Mouse (Mus musculus): ENCODE measurements around the gene Zswim3.
"Not testable (repeated sequence)": the region's sequence is repeated elsewhere in the genome, so short reads cannot be mapped to it uniquely, and the experiment has no call there.

Zswim3 gene

DNA sequence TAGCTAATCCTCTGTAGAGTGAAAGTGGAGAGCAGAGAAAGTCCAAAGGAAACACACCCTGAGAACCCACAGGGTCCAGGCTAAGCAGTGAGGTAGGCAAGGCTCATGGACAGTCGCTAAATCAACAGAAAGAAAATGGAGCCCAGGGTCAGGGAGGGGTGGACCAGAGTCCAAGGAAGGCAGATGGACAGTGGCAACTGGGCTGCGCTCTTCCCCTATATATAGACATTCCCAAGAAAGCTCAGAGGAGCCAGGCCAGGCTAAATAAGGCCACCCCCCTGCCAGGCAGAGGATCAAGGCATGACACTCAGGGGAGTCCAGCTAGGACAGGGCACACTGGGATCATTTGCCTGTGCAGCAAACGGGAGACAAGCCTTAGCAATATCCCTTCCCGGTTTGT, 23.0 kb upstream of the Zswim3 start:
- no peak for DNase-seq (ENCODE audit: low read depth, low spot score)

DNA sequence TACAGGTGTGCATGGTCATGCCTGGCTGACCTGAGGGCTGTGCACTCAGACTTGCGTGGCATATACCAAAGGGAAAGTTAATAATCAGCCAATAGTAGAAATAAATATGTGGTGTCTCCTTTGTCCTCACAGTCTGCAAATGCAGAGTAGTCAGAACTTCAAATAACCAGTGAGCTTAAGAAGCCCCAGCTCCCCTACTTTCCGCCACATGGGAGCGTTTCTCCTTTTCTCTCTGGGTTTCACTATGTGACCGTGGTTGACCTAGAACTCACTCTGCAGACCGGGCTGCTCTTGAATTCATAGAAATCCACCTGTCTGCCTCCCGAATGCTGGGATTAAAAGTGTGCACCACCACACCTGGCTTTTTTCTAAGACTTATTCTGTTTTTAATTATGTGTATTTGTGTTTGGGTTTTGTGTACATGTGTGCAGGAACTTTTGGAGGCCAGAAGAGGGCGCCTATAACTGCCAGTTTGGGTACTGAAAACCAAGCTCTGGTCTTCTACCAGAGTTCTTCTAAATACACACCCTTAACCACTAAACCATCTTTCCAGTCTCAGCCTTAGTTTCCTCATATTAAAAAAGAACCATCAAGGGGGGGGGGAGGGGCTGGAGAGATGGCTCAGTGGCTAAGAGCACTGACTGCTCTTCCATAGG, 20.8 kb upstream of the Zswim3 start:
- DNase-seq (ENCODE audit: low read depth, low spot score), result no peak

DNA sequence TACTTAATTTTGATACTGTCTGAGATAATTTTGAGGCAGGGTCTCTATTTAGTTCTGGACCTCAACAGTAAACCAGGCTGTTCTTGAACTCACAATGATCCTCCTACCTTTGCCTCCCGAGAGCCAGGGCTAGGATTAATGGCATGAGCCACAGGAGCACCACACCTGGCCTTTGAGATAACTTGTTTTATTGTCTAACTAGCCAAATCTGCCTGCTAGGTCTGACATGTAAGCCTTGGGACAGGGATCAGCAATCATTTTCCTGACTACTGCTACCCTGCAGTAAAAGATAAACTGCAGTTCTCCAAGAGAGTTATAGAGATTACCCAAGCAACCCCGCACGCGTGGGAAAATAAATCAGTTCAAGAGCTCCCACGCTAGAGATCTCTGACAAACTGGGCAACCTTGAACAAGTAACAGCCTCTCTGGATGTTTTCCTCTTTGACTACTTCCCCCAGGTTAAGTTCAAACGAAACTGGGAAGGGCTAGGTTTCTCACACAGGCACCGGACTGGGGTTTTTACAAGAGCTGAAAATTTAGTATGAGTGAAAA, 20.0 kb upstream of the Zswim3 start:
- no peak for DNase-seq (ENCODE audit: low read depth, low spot score)

DNA sequence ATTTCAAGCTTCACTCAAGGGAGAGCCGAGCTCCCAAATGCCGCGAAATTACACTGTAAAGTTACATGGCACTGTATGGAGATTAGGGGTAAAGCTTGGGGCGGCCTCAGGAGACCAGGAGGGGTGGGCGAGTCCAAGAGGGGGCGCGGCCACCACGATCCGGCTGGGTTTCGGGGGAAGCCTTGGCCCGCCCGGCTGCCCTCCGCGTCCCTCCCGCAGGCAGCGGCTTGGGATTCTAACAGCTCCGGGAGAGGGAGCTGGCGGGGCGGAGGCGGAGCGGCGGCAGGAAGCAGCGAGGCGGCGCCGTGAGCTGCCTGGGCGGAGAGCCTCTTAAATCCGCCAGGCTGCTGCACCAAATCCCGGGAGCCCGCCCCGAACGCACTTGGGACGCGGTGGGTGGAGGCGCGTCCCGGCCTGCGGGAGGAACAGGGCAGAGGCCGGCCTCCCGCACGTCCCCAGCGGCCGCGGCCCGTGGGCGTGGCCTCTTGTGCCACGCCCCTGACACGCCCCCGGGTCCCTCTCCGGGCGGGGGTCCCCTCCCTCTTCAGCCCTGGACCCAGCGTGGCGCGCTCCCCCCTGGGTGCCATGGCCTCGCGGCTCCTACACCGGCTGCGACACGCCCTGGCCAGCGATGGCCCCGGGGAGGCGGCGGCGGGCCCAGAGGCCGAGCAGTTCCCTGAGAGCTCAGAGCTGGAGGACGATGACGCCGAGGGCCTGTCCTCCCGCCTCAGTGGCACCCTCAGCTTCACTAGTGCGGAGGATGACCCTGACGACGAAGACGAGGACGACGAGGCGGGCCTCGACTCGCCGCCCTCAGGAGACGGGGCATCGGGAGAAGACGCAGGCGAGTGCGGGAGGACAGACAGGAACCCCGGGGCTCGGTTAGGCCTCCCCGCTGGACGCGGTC, 19.2 kb upstream of the Zswim3 start, which contains the start of gene Snx21:
Snx21 (plus strand) TSS at position 343 of the 907 bp plus-strand sequence.
- peak; percentile 65 for DNase-seq (ENCODE audit: low read depth, low spot score)

DNA sequence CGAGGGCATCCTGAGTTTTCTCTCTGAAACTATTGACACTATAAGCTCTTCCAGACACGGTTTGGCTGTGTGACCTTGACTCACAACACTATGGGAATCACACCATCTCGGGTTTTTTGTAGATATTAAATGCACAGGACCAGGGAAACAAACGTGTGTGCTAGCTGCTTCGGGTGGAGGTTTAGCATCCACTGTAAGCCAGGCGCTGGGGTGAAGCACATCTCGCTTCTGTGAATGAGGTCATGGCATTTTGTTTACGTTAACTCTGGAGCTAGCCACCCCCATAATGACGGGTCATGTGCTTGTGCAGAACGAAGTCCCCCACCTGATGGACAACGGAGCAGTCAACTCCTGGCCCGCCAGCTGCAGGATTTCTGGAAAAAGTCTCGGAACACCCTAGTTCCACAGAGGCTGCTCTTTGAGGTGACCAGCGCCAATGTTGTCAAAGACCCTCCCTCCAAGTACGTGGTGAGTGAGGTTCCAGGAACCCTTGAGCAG, 18.5 kb upstream of the Zswim3 start:
- DNase-seq (ENCODE audit: low read depth, low spot score), result no peak

DNA sequence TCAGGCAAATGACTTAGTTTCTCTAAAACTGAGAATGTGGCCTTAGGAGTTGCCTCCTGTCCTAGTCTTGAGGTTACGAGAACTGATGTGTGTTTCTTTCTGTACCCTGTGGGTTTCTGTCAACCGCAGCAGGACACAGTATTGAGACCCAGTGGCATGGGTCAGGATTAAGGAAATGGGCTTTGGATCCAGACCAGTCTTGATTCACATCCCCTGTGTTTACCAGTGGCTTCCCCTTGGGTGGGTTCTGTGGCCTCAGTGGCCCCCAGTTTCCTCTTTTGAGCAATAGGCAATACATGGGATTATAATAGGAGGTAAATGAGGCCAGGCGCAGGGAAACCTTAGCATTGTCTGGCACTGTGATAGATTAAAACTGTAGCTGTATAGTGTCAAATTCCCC, 17.9 kb upstream of the Zswim3 start:
- no peak for DNase-seq (ENCODE audit: low read depth, low spot score)

DNA sequence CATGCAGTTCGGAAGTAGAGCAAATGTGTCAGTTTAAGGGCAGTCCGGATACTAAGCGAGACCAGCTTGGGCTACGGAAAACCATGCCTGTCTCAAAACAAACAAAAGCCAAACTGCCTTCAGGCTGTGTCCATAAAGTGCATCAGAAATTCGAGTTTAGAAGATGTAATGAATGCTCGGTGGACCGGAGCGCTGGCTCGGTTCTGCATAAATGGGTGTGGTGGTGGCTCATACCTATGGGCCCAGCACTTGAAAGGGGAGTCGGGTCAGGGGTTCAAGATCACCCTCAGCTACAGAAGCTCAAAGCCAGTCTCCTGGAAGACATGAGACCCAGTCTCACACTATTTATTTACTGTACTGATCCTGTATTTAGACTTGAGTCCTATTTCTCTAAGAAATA, 17.1 kb upstream of the Zswim3 start:
- no peak for DNase-seq (ENCODE audit: low read depth, low spot score)

DNA sequence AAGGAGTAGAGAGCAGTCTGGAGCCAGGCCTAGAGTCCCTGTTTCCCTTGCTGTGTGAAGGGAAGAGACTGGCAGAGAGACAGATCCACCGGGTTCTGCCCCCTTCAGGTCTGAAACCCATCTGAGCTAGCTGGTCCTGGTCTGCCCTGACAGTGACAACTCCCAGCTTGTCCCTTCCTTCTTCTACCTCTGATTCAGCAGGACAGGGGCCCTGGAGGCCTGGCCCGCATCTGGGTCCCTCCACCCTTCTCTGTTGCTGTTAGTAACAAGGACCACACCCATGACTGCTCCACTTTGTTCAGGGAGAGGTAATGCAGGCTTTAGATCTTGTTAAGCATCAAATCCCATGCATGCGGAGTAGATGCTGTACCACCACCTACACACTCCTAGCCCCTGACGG, 16.5 kb upstream of the Zswim3 start:
- no peak for DNase-seq (ENCODE audit: low read depth, low spot score)

DNA sequence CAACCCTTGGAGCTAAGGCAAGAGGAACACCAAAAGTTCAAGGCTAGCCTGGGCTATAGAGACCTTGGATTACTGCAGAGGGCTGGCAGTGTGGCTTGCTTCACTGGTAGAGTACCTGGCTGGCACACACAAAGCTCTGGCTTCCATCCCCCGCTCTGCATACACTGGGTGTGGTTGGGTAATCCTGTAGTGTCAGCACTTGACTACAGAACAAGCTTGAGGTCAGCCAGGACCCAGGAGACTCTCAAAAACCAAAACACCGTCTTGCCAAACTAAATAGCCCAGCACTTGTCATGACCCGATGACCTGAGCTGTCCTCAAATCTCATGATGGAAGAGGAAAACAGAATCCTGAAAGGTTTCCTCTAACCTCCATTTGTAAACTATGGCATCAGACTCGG, 14.4 kb upstream of the Zswim3 start:
- DNase-seq (ENCODE audit: low read depth, low spot score), result no peak

DNA sequence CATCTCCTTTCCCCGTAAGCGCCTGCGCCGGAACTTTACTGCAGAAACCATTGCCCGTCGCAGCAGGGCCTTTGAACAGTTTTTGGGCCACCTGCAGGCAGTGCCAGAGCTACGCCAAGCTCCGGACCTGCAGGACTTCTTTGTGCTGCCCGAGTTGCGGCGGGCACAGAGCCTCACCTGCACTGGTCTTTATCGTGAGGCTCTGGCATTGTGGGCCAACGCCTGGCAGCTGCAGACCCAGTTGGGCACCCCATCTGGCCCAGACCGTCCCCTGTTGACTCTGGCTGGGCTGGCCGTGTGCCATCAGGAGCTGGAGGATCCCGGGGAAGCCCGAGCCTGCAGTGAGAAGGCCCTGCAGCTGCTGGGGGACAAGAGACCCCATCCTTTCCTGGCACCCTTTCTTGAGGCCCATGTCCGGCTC, 13.0 kb upstream of the Zswim3 start:
- no peak for DNase-seq (ENCODE audit: low read depth, low spot score)

DNA sequence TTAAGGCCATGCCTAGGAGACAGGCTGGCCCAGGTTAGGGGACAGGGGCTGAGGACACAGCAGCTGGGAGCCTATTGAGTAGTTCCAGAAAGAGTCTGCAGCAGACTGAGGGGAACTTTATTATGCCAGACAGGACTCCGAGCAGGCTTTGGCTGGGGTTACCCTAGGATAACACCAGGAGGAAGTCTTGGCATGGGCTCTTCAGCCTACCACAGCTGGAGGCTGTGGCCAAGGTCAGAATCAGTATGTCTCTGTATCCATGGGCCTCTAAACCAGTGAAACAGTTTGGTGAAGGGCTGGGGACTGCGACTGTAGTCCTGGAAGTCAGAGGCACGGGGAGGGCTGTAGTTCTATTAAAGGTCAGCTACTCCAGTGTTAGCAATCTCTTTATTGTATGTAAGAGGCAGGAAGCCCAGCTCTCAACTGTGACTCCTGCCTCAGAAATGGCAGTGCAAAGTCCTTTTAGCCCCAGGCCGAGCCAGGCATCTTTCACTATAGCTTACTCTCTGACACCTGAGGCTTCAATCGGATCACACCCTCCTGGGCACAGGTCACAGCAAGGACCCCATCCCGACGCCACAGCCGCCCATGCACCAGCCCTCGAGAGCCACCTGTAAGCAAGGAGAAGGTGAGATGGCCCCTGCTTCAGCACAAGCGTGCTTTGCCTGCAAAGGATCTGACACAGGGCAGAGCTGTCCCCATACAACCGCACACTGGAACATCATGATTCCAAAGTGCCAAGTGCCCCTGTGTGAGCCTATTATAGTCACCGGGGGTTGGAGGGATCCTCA, 12.3 kb upstream of the Zswim3 start:
- DNase-seq (ENCODE audit: low read depth, low spot score), result no peak

DNA sequence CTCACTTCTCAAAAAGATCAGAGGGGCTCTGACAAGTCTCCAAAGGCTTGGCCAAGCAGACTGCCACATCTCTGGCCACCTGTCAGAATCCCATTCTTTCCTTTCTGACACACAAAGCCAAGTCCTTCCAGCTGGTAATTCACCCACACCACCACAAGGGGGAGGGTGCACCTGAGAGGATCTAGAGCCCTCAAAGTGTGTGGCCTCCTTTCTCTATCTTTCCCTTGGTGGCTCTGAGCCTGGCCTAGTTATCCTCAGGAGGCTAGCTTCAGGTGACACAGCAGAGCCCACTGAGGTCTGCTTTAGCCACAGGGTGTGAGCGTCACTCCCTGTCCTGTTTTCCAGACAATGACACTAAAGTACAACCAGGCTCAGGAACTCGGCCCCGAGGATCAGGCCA, 11.7 kb upstream of the Zswim3 start:
- no peak for DNase-seq (ENCODE audit: low read depth, low spot score)

DNA sequence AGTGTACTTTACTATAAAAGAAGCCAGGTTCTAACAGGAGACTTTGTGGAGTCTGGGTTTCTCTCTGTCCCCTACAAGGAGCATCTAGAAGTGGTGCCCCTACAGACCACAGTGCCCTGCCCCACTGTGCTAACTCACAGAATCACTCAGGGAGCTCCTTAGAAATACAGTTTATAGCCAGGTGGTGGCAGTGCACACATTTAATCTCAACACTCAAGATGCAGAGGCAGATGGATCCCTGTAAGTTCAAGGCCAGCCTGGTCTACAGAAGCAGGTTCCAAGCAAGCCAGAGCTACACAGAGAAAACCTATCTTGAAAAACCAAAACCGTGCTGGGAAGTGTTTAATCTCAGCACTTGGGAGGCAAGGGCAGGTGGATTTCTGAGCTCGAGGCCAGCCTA, 11.1 kb upstream of the Zswim3 start:
- DNase-seq (ENCODE audit: low read depth, low spot score), result no peak

DNA sequence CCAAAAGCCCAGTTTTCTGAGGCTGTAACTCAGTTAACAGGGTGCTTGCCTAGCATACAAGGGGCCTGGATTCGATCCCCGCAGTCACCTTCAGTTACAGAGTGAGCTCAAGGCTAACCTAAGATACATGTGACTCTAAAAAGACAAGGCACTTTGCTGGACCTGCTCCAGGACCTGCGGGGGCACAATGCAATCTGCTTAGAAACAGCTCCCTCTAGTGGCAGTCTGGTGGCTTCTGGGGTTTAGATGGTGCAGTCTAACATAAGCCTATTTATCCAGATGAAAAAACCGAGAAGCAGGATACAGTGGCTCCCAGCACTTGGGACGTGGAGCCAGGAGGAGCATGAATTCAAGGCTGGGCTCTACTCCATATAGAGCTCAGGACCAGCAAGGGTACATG, 10.6 kb upstream of the Zswim3 start:
- DNase-seq (ENCODE audit: low read depth, low spot score), result no peak

DNA sequence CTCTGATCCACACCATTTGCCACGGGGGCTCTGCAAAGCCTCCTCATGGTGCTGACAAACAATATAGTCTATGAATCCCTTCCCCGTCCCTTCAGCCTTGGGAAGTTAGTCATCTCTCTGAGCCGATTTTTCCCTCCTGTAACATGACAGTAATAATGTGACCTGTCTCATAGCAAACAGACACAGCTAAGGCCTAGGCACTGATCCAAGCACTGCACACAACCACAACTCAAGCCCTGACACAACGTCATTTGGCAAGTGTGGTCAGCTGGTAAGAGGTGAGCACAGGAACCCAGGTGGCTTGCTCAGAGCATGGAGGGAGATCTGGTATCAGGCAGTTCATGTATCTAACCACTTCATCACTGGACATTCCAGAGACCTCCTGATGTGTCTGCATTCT, 9.0 kb upstream of the Zswim3 start:
- DNase-seq (ENCODE audit: low read depth, low spot score), result no peak

DNA sequence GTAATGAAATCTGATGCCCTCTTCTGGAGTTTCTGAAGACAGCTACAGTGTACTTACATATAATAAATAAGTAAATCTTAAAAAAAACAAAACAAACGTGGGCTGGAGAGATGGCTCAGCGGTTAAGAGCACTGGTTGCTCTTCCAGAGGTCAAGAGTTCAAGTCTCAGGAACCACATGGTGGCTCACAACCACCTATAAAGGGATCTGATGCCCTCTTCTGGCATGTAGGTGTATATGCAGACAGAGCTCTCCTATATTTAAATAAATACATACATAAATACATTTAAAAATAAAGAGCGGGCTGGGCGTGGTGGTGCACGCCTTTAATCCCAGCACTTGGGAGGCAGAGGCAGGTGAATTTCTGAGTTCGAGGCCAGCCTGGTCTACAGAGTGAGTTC, 6.3 kb upstream of the Zswim3 start:
- DNase-seq (ENCODE audit: low read depth, low spot score), result not testable (repeated sequence)

DNA sequence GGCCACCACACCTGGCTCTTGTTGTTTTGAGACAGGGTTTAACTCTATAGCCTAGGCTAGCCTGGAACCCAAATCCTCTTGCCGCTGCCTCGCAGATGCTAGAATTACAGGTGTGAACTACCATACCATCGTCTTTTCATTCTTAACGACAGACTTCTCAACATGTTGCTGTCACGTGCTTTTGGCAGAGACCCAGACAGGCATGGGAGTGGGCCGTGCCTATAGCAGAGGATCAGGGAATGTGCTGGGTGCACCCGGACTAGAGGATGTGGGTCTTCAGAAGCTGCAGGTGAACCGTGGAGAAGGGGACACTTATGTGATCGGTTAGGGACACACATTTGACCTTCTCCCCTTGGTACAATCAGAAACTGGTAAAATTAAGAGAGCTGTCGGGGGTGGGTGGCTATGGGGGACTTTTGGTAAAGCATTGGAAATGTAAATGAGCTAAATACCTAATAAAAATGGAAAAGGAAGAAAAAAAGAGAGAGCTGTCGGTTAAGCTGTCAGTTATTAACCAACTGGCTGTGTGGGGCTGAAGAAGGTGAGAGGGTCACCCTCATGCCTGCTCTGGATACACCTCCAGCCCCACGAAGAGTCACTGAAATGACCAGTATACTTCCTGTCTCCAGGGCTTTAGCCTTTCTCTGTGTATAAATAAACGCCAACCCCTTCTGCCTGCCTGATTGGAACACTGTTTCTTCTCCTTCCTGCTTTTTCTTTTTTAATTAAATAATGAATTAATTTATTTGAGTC, 4.5 kb upstream of the Zswim3 start:
- DNase-seq (ENCODE audit: low read depth, low spot score), result no peak

DNA sequence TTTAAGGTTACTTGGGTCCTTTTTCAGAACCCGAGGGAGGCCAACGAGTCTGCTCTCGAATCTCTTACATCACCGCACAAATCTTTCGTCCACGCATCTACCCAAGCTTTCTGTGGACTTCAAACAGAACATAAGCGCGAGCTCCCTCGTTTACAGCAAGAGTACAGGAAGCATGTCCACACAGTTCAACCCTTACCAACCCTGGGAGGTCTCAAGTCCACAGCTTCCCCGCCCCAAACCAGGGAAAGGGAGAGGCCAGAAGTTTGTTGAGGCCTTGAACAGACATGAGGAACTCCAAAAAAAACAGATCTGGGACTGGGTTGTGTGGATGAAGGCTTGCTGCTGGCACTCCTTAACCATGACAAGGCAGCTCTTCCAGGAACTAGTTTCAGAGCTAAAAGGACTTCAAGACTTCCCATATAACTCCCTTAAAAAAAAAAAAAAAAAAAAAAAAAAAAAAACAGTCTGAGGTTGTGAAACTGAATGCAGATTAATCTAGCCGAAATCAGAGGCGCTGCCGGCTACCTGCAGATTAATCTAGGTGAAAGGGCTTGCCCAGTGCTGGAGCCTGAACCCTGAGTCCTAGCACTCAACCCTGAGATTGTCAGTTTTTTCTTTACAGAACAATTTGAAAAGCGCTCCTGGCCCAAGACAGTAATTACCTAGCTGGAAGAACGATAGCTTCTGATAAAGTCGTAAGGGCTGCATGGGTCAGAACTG, 1.5 kb upstream of the Zswim3 start:
- DNase-seq (ENCODE audit: low read depth, low spot score), result no peak

DNA sequence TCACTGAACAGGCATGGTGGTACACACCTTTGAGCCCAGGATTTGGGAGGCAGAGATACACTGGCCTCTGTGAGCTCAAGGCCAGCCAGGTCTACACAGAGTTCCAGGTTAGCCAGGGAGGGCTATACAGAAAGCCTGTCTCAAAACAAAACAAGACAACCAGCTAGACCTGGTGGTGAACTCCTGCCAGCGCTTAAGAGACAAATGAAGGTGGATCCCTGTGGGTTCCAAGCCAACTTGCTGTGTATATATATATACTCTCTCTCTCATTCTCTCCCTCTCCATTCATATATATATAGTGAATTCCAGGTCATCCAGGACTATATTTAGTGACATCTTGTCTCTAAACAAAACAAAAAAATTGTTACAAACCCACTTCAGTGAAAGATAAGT, 981 bp upstream of the Zswim3 start:
- DNase-seq (ENCODE audit: low read depth, low spot score), result no peak

DNA sequence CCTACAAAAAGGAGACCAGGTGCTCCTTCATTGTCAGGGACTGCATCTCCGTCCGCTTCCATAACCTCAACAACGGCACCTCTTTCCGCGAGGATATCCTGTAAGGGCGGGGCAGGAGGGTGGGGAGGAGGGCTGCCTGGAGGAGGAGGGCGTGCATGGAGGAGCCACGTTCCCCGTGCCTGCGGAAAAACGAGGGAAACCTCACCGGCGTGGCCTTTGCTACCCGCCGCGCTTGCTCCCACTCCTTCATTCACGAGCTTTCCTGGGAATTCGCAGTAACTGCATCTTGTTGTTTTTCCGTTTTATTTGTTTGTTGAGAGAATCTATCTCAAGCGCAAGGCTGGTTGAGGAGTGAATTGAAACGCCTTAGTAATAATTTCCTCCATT, 427 bp downstream of the Zswim3 start:
- DNase-seq (ENCODE audit: low read depth, low spot score), result no peak

All from brain, embryonic 18.5 days (tissue).